Mouse (Mus musculus) liver, adult 2 months (tissue): Measurements from ENCODE around the gene Chic2.

Experiments used
- CTCF ChIP-seq: fragments of 200-500 bp; IDR thresholded peaks from 2 replicates; pipeline ENCODE4 v1.5.1; 2011; ENCODE audit warnings: low read depth, low read length, control low read depth
- POLR2A ChIP-seq: fragments of 200-500 bp; IDR thresholded peaks from 2 replicates; pipeline ENCODE4 v1.6.1; 2011; ENCODE audit warnings: low read length, control low read depth; ENCODE audit not compliant: insufficient read depth; ENCODE audit errors: extremely low read depth

DNA sequence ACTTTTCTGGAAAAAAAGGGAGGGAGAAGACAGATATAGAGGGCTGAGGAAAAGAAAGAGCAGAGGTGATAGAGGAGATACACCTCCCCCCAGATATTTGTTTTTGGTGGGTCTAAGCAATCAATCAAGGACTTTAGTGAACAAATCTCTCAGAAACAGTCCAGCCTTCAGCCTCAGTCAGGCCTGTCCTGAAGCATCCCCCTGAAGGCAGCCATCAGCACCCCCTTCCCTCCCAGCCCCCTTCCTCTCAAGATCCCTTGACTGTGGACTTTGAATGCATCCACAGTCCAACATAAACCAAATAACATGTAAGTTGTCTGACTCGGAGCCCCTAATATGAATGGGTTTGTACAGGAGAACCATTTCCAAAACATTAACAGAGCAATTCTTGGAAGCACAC lies 28.6 kb upstream of the Chic2 start:
- TF ChIP-seq CTCF (no peak), POLR2A (no peak)
